Mouse (Mus musculus) ovary, postnatal 10 days (tissue): ENCODE data around the gene Arid1b.
A peak's percentile ranks its signal among the peaks of the same experiment; 100 is the strongest.

Source experiments
- DNase-seq: peaks from one replicate; pipeline ENCODE4 v3.0.0; 2022; ENCODE audit warnings: low spot score

Arid1b gene

DNA sequence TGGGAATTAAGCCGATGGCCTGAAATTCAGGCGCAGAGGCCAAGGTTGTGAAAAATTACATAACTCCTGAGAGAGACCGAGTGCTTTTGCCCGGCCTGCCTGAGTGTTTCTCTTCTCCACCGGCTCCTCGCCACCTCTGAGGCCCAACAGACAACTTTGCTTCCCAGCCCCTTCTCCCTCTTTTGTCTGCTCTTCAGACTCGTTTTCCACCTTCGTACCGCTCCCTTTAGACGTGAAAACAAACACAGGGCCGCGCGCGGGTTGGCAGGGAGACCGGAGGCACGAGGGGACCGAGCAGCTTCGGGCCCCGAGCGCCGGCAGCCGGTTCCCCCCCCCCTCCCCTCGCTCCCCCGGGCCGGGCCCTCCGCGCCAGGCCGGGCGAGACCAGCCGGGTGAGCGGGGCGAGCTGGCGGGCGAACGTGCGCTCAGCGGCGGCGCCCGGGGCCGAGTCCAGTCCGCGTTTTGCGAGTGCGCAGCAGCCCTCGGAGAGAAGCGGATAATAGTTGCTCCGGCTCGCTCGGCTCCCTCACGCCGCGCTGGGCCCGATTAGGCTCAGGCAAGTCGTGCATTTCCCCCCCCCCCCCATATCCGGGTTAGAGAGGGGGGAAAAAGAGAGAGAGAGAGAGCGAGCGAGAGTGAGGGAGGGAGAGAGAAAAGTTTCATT, at the start of gene Arid1b:
Gene Arid1b (plus strand): TSS at position 493 of the 664 bp plus-strand sequence.
- peak; percentile 50 for DNase-seq

DNA sequence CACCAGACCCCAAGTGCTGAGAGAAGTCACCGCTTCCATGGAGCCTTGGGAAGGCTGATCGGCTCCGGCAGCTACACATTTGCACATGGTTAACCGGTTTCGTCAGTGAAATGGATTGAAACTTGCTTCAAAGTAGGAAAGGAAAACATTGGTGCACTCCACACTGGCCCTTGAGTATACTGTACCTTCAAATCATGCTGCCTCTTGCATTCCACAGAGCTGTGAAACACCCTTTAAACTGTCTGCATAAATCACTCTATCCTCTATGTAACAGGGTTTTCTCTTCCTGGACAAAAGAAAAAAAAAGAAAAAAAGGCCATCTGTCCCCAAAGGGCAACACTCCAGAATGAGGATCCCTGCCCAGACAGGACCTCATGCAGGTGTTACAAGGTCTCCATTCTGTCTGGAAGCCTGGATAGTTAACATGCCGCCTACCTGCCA, 48.8 kb upstream of the Arid1b start:
- DNase-seq = no peak

DNA sequence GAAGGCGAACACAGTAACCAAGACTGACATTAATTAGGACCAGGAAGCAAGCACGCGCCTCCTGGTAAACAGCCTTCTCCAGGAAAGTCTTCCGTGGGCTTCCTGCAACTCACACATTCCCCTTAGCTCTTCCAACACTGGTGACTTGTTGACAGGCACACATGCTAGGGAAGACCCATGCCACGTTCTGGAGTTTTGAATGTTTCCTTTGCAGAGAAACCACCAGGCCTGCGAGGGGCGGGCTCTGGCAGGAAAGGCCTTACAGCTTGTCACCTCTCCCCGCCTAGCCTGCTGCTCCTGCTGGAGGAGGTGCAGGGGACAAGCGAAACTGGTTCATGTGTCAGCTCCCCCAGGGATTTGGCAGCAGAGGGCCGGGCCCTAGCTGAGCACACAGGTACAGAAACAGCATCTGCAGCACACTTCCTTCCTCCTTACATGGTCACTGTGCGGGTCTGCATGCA, 48.2 kb upstream of the Arid1b start:
- DNase-seq = peak; percentile 37

DNA sequence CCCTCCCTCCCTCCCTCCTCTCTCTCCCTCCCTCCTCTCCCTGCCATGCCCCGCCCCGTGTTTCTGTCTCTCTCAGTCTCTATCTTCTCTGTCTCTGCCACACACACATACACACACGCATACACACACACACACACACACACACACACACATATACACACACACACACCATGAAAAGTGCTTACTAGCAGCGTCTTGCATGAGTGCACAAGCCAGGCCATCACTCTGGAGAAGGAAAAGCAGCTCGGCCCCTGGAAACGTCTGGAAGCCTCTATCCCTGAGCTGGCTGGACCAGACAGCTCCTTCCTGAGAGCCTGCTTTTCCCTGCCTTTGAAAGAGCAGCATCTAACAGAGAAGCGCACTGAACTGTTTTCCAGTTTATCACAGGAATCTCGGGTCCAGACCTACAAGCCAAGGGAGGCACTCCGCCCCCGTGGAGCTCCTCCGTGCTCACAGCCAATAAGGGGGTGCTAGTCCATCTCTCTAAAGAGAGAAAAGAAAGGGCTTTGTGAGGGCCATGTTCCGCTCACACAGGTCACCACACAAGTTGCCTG, 47.6 kb upstream of the Arid1b start:
- peak; percentile 23 for DNase-seq

DNA sequence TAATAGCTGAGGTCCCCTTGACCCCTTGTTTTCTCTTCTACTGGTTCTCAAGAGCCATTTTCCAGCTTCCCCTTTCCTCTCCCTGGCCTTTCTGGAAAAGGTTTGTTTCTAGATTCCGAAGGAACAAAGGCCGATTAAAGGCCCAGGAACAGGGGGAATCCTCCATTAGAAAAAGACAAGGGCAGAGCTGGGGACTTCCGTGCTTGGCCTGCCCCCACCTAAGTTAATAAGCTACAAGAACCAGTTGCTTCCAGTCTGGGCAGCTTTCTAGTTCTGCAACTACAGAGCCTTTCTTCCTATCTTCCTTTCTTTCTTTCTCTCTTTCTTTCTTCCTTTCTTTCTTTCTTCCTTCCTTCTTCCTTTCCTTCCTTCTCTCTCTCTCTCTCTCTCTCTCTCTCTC, 47.1 kb upstream of the Arid1b start:
- DNase-seq = no peak

DNA sequence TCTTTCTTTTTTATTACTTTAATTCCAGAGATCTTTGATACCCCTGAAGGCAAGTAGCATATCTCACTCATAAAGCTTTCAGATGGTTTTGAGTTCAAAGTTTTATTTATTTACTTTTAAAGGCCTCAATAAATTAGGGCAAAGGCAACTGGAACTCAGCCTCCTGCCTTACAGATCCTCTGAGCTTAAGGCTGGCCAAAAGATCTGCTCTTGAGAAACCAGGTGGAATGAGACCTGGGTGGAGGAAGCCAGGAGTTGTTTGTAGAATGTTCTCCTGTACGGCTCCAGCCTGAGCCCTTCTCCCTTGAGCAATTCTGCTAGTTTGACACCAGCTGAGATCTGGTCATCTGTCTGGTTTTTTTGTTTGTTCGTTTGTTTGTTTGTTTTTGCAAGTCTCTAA, 46.7 kb upstream of the Arid1b start:
- DNase-seq = no peak

DNA sequence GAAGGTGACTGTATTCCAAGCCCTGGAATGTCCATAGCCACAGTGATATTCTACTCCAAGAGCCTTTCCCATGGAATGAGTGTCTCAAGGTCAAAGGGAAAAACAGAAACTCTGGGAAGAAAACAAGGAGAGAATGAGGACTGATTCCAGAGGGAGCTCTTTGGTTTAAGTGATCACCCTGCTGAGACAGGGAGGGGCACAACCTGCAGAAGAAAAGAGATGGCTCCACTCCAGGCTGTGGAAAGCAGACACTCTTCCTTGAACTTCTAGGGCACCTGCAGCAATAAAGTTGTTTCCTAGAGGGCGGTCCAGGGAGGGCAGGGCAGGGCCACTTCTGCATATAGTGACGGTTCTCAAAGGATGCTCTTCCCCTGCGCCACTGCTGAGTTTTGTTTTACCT, 45.6 kb upstream of the Arid1b start:
- DNase-seq = no peak

DNA sequence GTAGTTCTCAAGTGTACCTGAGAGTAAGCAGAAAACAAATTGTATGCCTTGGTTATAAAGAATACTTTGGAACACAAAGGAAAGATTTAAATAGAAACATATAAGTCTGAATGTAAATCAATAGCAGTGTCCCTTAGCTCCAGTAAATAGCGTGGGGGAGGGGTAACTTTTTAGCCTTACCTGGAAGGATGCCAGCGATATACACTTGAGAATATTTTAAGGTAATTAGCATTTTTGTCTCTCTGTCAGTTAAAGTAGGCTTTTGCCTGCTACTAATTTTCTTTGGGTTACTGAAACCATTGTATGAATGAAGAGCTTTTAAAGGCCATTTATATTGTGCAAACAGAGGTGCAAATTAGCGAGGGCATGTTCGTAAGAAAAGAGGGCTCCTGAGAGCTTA, 39.7 kb upstream of the Arid1b start:
- no peak for DNase-seq

DNA sequence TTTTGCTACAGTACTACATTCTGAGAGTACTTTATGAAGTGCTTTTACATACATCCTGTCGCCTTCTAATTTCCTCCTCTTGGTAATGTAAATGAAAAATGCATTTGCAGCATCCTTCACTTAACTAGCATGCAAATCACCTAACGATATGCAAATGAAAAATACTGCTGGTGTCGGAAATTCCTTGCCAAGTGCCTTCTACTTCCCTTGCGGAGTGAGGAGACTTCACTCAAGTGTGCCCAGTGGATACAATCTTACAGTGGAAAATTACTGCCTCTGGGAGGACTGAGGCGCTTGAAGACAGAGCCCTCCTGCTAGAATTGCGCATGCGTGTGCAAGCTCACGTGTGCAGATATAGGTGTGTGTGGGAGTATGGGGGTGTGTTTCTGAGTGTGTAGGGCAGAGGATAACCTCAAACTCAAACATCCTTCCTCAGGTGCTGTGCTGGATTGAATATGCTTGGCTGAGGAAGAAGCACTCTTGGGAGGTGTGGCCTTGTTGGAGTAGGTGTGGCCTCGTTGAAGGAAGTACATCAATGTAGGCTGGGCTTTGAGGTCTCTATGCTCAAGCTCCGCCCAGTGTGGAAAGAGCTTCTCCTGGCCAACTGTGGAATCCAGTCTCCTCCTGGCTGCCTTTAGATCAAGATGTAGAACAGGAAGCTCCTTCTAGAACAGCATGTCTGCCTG, 29.8 kb upstream of the Arid1b start:
- no peak for DNase-seq

DNA sequence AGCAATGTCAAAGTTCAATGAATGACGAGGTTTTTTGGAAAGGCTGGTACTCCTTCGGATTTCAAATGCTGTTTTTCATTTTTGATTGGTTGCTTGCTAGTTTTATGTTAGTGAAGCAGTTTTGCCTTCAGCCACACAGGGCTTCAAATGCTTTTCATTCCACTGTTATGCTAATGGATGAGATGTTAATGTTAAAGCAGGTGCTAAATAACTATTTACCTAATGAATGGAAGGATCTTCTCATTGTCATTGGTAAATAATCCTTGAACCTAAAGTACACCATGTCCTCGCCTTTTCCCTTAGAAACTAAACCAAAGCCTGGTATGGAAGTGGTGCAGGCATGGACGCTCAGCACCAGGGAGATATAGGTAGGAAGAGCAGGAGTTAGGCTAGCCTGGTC, 26.9 kb upstream of the Arid1b start:
- no peak for DNase-seq

DNA sequence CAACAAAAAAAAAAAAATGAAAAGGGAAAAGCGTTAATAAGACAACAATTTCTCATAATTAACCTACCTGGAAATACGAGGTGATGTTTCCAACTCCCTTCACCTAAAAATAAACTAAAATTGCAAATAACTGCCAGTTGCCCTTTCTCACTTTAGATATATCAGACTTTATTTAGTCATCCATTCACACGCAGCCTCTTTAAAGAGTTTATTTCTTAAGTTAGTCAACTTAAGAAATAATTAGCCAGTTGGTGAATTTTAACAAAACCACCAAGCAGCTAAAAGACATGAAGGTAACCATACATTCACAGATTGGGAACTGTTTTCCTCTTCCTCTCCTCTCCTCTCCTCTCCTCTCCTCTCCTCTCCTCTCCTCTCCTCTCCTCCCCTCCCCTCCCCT, 26.1 kb upstream of the Arid1b start:
- no peak for DNase-seq

DNA sequence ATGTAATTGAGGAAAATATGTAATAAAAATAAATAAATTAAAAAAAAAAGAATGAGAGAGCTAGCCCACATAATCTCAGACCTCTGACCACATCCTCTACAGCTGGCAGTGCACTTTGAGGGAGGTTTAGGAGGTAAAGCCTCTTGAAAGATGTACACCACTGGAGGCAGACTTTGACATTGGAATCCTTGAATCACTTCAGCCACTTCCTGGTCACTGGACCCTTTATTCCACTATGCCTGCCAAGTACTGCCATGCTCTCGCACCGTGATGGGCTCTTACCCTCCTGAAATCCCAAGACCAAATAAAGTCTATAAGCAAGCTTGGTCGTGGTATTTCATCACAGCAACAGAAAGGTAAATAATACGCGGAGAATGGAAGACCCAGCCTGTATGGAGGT, 25.3 kb upstream of the Arid1b start:
- no peak for DNase-seq

DNA sequence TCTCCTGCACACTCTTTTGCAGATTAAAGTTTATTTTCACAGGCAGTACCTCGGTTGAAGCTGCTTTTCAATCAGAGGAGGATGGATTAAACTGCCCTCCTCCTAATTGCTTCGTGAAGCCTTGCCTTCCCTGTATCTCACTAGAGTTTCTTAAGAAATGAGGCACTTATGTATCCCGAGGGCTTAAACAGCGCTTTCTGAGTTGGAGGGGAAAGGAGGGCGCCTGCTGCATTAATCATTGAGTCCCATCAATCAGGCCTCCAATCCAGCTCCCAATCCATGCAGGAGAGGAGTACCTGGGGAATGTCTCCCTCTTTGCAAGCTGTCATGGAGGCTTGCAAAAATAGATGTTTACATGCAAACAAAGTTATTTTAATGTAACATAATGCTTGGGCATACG, 21.9 kb upstream of the Arid1b start:
- no peak for DNase-seq

DNA sequence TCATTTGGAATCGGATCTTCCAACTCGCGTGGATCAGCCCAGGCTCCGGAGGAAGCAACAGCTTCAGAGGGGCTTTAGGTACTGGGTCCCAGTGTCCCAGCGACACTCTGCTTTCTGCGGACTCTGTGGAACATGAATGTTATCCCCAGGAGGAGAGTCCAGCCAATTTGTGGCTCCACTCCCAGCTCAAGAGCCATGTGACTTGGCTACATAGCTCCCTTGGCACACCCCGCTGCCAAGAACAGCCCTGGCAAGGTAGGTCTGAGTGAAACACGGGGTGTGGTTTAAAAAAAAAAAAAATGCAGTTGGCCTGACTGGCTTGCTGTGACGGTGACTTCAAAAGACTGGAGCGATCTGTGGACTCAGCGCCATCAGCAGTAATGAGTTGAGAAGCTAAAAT, 19.4 kb upstream of the Arid1b start:
- peak; percentile 29 for DNase-seq

DNA sequence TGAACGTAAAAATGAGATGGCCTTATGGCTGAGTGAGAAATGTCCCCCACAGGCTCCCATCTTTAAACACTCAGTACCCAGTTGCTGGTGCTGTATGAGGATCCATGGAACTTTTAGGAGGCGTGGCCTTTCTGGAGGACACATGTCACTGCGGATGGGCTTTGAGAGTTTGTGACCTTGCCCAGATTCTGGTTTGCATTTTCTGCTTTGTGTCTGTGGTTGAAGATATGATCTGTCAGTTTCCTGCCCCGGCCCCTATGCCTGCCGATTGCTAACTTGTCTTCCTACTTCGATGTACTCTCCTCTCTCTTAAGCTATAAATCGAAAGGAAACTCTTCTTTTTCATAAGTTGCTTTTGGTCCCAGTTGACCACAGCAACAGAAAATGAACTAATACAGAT, 14.0 kb upstream of the Arid1b start:
- DNase-seq = no peak

DNA sequence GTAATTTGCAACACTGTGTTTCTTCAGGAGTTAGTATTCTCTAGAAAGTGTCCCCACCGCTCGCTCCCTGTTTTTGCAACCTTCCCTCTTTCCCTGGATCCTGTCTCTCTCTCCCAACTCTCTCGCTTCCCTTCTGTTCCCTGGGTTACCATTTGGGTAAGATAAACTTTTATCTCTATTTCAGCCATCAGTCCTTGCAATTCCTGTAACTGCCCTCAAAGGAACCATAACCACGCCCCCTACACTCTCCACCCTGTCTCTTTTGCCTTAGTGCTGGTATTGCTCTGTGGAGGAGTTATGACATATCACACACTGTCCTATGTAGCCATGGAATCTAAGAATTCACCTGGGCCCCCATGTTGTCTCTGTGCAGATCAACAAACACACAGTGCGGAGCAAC, 11.3 kb upstream of the Arid1b start:
- DNase-seq = no peak

DNA sequence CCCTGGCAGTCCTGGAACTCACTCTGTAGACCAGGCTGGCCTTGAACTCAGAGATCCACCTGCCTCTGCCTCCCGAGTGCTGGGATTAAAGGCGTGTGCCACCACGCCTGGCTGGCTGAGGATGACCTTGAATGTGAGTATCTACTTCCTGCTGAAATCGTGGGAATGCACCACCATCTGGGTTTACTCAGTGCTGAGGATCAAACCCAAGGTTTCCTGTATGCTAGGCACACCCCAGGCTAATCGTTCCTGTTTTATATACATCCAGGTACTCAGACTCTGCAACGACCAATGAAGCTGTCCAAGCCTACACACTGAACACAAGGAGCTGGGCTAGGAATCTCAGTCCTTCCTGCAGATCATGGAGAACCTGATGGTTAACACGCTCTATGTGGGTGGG, 9.4 kb upstream of the Arid1b start:
- DNase-seq = no peak

DNA sequence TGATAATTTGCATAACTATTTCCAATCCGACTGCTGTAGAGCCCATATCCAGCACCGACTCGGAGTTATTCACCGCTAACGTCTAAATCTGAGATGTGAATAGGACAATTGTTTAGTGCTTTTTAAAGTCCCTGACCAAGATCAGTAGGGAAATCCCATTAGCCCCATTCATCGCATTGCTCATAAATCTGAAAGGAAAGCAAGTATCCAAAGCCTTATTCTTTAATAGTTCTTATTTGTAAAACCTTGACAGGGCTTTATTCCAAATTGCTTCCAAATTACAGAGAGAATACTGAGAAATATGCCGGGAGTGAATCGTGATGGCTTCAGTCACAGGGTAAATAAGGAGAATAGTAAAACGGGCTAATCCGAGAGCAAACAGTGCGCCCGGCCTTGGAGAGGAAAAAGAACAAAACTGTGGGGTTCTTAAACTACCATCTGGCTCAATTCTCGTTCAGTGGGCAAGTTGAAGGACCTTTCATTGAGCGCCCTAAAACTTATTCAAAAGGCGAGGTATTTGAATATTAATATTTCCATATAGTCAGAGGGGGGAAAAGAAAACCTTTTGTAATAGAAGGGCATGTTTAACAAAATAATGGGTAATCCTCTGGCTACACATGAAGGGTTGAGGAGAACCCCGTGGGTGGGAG, 3.1 kb upstream of the Arid1b start:
- DNase-seq = no peak

DNA sequence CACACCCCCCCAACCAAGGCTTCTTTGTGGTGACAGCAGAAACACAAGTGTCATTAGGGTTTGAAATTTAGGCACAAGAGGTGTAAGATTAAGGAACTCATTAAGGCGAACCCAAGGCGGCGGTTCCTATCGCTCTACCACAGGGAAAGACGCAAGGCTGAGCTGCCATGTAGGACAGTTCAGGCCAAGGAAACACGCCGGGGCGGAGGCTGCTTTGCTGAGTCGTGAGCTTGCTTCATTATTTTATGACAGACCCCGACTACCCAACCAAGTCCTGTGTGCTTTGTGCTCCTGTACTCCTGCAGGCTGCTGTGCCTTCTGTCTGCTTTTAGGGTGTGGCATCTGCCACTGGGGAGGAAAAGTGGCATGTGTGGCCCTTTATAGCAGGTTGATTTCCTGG, 2.5 kb upstream of the Arid1b start:
- DNase-seq = no peak

DNA sequence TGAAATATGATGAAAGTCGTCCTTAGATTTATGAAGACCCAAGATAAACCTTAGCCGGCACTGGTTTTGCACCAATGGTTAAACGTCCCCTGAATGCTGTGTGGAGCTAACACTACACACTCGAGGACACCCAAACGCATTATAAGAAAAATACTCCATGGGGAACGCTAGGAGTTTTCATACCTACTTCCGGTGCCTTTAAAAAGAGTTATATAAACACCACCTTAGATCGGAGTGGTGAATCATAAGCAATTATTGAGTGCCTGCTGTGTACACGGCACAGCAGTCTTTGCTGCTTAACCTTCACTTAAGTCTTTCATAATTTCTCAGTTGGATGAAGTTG, 664 bp upstream of the Arid1b start:
- DNase-seq = no peak

DNA sequence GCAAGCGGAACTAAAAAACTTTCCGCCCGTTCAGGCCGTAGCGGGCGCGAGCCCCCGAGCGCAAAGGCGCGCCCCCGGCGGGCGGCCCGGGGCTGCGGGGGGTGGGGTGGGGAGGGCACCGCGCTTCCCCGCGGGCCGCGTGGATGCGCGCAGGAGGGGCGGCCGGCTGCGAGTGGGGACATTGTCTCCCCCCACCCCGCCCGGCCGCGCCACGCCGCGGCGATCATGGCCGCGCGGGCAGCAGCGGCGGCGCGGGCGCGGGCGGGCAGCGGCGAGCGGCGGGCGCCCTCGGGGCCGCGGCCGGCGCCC, 326 bp downstream of the Arid1b start:
- no peak for DNase-seq

DNA sequence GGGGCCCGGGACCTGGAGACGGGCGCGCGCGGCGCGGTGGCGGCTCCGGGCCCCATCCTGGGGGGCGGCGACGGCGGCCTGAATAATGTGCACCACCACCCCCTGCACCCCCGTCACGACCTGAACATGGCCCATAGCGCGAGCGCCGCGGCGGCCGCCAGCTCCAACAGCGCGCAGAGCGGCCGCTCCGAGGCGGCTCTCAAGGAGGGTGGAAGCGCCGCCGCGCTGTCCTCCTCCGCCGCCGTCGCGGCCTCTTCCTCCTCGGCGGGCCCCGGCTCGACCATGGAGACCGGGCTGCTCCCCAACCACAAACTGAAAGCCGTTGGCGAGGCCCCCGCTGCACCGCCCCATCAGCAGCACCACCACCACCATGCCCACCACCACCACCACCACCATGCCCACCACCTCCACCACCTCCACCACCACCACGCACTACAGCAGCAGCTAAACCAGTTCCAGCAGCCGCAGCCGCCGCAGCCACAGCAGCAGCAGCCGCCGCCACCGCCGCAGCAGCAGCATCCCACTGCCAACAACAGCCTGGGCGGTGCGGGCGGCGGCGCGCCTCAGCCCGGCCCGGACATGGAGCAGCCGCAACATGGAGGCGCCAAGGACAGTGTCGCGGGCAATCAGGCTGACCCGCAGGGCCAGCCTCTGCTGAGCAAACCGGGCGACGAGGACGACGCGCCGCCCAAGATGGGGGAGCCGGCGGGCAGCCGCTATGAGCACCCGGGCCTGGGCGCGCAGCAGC, 855 bp downstream of the Arid1b start:
- DNase-seq = peak; percentile 58

DNA sequence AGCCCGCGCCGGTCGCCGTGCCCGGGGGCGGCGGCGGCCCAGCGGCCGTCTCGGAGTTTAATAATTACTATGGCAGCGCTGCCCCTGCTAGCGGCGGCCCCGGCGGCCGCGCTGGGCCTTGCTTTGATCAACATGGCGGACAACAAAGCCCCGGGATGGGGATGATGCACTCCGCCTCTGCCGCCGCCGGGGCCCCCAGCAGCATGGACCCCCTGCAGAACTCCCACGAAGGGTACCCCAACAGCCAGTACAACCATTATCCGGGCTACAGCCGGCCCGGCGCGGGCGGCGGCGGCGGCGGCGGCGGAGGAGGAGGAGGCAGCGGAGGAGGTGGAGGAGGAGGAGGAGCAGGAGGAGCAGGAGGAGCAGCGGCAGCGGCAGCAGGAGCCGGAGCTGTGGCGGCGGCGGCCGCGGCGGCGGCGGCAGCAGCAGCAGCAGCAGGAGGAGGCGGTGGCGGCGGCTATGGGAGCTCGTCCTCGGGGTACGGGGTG, 1.5 kb downstream of the Arid1b start:
- DNase-seq = peak; percentile 61
